Mouse (Mus musculus): ENCODE results near the gene Krt15.

Gene Krt15

DNA sequence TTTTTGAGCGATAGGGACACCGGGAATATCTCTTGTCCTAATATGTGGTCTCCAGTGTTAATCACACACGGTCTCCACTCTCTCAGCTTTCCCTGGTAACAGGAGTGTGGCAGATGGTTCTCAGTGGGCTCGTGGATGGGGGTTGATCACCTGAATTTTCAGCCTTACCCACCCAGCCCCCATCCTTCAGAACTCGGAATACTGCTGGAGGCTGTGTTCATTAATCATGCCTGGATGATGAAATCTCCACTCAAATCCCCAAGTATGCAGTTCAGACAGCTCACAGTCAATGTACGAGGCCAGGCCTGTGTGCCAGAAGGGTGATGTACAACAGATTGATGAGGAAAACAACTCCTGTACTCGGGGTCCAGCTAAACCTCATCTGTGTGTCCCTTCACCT is 10.8 kb downstream of the Krt15 start:
- no peak for DNase-seq (ENCODE audit: low spot score)

DNA sequence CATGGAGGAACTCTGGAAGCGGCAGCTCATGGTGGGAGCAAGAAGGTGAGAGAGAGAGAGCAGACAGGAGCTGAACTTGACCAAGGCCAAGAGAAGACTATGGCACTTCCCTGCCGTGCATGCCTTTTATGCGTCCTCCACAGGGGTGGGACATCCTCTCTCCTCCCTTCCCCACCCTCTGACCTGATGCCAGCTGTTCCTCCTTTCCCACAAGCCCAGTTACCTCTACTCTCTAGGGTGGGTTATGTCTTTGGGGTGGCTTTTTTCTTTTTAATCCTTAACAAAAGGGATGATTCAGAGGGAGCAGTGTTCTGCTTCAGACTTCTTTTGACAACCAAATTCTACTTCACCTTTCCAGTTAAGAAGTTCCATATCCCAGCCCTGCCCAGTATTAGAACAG is 14.3 kb downstream of the Krt15 start, which contains the start of gene Krt13:
TSS of gene Krt13 (minus strand) at position 101 of the 400 bp plus-strand sequence.
- DNase-seq (ENCODE audit: low spot score) = no peak

- no peak for DNase-seq (ENCODE audit: low spot score)
Observed at GRCm38 (mm10) chr11:100120331-100120730, 15.4 kb downstream of the Krt15 start.

DNA sequence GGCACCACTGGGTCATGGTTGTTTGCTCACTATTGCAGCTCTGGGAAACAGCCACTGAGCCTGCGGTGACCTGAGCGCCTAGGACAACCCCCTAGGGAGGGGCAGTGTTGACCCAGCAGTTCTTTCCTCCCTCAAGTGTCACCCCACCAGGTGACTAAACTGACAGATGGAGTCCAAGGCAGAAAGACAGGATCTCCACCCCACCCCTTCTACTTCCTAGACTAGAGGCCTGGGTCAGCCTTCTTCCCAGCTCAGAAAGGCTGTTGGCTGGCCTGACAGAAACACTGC is 22.0 kb downstream of the Krt15 start:
- no peak for DNase-seq (ENCODE audit: low spot score)

- DNase-seq (ENCODE audit: low spot score) = no peak
Observed at GRCm38 (mm10) chr11:100112935-100113741, 22.6 kb downstream of the Krt15 start.

GRCm38 (mm10) chr11:100105576-100106122 is 30.1 kb downstream of the Krt15 start, which contains the start of gene Krt36:
Krt36 (minus strand) TSS chr11:100105626.
- DNase-seq (ENCODE audit: low spot score) = no peak

GRCm38 (mm10) chr11:100102693-100103429 is 32.9 kb downstream of the Krt15 start:
- no peak for DNase-seq (ENCODE audit: low spot score)

GRCm38 (mm10) chr11:100100391-100100790 is 35.3 kb downstream of the Krt15 start:
- DNase-seq (ENCODE audit: low spot score) = no peak

- DNase-seq (ENCODE audit: low spot score) = no peak
Observed at GRCm38 (mm10) chr11:100097819-100098218, 37.9 kb downstream of the Krt15 start.

DNA sequence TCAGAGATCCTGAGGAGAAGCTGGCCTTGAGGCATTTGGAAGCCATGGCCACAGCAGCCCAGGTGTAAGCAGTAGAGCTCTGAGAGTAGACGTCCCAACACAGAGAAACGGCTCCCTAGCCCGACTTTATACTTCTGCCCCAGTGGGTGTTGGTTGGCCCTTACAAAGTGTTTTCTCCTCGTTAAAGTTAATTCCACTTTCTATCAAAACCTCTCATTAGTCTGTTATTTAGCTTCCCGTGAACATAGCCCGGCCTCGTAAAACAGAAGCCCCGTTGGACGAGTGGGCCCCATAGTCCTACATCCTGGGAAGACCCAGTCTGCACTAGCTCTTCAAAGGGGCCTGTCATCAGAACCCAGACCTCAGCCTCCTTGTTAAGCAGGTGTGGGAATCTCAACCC is 39.6 kb downstream of the Krt15 start, which contains the start of gene Krt35:
TSS of gene Krt35 (minus strand) at position 101 of the 400 bp plus-strand sequence.
- no peak for DNase-seq (ENCODE audit: low spot score)

DNA sequence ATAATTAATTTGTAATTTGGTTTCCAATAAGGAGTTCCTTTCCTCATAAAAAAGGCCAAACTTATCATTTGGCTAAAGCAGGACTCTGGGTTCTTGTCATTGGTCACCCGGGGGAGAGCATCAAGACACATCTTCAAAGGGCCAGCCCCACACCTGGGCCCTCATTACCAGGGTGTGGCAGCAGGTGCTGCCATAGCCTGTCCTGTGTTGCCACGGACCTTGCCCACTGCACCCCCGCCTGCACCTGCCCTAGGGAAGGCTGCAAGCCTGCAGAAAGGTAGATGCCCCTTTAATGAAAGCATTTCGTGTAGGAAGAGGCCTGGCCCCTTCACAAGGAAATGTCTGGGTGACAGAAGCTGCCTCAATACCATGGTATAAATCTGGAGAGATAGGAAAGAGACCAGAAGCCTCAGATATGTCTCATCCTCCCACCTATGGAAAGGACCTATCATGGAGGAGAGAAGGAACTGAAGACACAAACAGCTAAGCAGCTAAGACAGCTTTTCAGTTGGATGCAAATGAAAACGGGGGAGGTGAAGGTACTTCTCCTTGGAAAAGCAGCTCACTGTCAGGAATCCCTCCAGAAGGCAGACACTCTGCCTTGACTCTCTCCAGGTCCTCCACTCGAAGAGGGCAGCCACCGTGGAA is 47.2 kb downstream of the Krt15 start:
- no peak for DNase-seq (ENCODE audit: low spot score)

DNA sequence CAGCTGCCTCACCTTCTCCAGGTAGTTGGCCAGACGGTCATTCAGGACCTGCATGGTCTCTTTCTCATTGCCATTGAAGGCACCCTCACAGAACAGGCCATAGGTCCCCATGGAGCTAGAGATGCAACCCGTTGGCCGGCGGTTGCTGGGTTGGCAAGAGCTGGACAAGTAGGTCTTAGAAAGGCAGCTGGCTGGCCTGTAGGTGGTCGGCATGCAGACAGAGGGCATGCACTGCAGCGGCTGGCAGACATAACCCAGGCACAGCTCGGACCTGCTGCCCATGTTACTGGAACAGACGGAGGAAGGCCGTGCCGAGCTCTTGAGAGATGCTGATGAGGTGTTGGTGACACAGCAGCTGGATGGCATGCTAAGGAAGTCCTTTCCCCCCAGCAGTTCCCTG is 47.9 kb downstream of the Krt15 start, which contains the start of gene Krt32:
TSS of gene Krt32 (minus strand) at position 366 of the 400 bp plus-strand sequence.
- DNase-seq (ENCODE audit: low spot score) = no peak

All from urinary bladder, postnatal 25 days (tissue).